Mouse (Mus musculus): ENCODE results near the gene Diaph3.

DNA sequence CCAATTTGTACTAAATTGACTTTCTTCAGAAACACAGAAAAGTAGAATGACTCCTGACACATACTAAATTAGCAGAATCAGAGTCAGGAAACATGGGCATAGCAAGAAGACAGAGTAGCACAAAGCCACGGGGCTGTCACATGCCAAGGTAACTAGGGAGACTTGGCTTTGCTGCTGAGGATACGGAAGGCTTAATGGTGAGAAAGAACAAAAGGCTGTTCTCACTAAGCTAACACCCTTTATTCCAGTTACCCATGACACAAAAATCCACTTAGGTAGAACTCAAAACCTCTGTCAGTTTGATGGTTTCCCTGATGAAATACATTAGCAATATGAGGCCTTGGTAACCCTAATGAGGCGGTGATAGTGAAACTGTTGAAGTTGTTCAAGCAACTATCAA lies 273.9 kb downstream of the Diaph3 start:
- TF ChIP-seq CTCF (IDR thresholded peaks at IDR 0.05; ENCODE audit: low read depth) (no peak), EP300 (IDR thresholded peaks at IDR 0.05; ENCODE audit: low read depth) (no peak)

All from heart, postnatal 0 days (tissue).